Mouse (Mus musculus) urinary bladder, adult 2 months (tissue): Measurements from ENCODE around the gene Slit3. TPM values are rescaled to one million over a fixed set of nuclear protein-coding genes. Genes with fewer than 3 reads are reported as not detected.

Experiments
- DNase-seq: peaks from one replicate; pipeline ENCODE4 v3.0.0; 2022; ENCODE audit warnings: low spot score
- polyA plus RNA-seq: library from polyadenylated mRNA; depleted of rRNA; stranded (reverse); fragments of >200 nt; gene quantifications from 2 replicates; pipeline ENCODE4 v1.2.3, GENCODE M21; 2012

The Slit3 gene
- polyA plus RNA-seq, 1 experiment, result 36.3 TPM

DNA sequence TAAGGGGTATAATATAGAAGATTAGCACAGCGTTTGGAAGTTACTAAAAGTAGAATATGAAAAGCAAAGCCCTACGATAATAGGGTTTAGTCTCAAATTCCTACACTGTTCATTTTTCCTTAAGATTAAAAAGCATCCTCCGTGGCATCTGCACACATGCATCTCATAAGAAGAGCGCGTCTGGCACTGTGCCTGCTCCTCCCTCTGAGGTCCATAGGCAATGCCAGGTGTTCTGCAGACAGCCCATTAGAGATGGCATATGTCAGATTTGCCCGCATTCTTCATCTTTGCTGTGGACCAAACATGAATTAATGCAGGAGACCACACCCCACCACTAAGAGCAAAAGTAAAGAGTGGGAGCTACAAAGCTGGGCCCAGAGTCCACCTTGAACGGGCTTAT is 462.6 kb downstream of the Slit3 start:
- no peak for DNase-seq

DNA sequence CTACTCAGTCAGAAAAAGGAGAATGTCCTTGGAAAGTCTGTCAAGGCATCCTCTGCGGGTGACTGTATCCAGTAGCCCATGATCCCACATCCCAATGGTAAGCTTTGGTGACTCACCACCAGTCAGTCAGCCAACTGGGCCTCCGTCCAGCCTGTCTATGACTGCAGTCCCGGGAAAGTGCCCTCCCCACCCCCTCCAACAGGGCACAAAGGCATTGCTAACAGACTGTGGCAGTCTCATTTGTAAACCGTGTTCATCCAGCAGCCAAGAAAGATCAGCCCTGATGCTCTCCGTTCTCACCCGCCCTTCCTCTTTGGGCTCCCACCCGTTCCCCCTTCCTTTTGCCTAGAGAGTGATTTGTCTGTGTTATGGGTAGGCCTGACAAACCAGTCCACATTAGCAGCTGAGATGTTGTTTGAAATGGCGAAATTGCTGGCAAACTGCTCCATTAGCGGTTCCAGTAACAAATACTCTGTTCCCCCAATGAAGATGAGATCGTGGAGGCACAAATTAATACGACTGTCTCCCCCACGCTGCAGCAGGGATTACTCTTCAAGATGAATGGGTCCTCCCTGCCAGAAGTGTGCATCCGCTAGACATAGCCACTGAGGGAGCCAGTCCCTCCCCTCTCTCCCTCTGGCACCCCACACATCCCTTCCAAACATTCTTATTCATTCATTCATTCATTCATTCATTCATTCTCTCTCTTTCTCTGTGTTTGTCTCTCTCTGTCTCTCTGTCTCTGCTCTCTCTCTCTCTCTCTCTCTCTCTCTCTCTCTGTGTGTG is 466.3 kb downstream of the Slit3 start:
- peak; percentile 44 for DNase-seq

DNA sequence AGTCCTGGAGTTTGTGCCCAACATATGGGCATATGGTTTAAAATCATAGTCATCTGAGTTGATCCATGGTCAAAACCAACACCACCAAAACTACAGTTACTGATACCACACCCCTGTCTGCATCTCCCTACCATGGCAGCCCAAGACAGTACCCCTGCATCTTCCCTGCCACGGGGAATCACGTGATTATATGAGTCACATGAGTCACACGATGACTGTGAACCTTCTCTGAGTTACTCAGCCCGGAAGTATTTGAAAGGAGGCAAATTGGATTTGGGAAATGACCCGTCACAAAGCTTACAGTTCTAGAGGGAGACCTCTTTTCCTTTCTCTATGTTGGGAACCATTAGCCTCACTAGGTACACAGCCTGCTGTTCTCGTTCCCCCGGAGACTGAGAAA is 468.9 kb downstream of the Slit3 start:
- DNase-seq, result no peak

DNA sequence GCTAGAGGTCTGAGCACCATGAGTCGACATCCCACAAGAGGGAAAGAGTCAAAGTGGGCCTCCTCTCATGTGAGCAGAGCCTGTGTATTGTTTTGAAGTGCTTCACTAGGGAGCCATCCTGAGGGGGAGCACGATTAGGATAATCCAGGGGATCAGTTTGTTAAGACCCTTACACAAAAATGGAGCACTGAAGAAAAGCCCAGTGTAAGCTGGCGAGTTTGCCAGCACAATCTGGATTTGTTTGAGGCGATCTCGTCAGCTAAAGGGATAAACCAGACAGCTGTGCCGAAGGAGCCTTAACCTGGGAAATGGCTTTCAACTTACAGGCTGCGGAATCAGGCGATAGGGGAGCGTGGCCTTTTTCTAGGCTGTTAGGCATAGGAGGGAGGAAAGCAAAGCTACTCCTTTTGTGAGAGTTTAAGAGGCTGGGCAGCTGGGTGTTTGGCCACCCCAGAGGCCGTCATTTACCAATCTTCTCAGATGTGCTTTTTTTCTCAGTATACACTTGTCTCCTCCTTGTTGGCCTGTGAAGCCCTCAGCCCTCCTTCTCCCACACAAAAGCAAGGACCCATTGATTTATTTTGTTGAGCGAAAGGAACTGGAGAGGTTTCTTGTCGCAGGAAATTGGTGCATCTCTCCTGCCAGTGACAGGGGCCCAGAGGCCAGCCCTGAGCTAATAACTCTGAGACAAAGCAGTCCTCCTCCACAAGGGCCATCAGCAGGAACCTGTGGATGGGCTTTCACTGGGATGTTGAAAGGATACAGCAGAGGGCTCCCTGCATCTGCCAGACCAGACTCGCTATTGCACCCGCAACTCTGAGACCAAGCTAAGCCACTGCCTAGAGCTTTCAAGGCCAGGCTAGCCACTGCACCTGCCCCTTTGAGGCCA is 472.4 kb downstream of the Slit3 start:
- DNase-seq, result no peak

DNA sequence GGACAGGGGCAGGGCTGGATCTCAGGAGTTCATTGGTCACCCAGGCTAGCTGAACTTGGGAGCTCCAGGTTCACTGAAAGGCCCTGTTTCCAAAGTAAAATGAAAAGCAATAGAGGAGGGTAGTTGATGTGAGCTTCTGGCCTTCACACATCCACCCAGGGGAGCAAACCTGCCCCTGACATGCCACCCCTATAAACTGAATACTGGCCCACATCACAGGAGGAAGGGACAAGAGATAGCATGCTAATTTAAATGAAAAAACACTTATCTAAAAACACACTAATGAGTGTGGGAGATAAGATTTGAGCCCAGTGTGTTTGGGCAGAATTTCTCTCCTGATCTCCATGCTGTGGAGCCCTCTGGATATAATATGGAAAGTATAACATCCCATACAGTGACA is 475.0 kb downstream of the Slit3 start:
- DNase-seq, result no peak

DNA sequence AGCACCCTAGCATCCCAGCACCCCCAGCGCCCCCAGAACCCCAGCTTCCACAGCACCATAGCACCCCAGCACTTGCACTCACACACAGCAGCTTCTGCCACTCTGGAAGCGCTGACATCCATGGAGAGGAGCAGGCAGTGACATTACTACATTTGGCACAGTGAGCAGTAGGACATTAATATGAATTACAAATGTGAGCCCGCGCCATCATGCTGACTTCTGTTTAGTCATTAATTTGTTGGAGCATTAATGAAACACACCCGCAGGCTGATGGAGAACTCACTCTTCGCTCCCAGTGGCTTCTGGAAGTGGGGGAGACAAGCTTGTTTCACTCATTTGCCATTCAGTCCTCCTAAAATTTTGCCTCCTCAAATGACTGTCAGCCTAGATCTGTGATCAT is 476.9 kb downstream of the Slit3 start:
- no peak for DNase-seq

DNA sequence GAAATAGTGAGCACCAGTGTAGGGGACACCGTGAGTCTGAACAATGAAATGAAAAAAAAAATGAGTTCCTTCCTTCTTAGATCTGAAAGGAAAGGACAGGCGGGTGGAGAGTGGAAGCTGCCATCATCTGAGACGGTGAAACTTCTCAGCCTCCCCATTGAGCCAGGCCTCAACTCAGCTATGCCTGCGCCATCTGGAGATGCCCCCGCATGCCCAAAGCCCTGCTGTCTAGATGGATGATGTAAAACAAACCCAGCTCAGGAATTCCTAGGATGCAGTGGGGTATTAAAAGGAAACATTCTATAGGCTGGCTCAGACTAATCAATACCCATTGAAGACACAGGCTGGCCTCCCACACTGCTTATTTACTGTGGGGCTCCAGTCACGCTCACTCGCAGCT is 477.7 kb downstream of the Slit3 start:
- DNase-seq, result no peak

DNA sequence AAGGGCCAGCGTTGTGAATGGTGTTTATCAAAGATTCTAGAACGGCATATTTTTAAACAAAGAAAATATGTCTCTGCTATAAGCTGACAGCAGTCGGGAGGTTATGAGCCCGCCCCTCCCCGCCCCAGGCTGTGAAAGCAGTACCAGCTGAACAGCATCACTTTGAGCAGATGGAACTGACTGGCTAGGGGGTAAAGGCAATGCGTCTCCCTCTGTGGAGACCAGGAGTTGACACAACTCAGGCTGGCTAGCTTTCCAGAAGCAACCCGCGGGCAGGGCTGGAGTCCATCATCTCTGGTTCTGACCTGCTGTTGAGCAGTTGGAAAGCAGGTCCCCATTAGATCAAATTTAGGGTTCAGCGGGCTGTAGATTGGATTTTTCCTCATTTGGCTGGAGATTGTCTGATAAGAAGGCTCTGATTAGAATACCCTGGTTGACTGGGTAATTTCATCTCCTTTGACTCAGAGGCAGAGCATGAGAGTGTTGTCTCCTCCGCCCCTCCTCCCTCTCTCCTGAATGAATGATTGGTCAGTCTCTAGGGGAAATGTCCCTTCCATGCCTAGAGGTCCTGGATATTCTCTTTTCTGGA is 480.7 kb downstream of the Slit3 start:
- no peak for DNase-seq

DNA sequence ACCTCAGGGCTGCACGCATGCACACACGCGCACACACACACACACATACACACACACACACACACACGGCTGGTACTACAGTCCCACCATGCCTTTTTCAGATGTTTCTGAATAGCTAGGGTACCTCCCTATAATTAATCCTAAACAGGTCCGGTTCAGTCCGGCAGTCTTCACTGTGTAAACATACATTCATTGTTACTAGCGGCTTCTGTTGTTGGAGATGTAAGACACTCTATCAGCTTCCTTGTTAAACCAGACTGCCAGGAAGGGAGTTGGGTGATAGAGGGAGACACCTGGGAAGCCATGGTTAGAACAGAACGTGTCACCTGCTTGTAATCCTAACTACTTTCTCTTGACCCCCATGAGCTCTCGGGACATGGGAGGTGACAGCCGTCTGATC is 481.6 kb downstream of the Slit3 start:
- no peak for DNase-seq

DNA sequence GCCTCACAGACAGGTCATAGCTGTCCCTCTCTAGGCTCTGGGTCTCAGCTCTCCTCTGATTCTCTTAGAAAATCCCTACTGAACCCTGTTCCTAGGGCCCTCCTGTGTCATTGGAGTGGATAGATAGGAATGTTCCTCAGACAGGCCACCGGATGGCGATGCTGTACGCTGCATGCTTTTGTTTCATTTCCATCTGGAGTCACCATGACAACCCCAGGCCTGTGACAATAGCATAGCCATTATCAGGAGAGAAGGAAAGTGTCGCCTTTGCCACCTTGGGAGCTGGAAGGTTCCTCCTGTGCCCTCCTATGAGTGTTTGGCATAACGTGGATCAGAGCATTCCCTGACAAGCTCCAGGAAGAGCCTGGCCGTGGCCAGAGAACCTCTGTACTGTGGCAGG is 482.9 kb downstream of the Slit3 start:
- no peak for DNase-seq

DNA sequence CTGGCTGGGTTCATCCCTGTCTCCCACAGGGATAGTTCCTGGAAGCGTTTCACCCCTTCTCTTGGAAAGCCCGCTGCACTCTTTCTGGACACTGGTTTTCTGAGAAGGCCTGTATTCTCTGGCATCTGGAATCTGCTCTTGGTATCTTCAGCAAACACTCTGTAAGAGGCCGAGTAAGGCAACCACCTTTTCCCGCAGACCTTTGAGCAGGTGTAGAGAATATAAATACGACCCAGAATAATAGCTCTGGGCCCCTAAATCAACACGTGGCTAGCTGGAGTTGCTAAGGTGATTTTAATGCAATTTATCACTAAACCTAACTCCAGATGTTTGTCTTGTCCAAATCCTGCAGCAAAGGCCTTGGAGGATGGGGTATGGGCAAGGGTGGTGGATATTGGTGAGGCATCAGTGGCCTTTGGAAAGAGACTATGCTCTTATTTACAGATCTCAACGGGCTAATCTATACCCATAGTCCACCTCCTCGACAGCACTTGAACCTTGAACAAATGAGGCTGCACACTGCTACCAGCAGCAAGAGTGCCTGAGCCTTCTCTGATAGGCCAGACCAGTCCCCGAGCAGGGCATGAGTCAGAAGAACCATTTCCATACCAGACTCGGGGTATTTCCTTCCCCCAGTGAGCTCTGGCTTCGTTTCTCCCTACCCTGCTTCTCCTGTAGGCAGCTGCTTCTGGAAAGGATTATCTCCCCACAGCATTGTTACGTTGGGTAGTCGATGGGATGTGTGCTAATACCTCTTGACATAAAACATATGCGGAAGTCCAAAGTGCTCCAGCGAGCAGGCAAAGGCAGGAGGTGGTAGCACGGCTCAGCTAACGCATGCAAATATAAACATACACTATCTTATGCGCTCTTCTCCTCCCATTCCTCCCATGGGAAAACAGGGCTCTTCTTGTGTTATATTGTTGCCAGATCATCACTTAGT is 484.1 kb downstream of the Slit3 start:
- DNase-seq, result no peak

DNA sequence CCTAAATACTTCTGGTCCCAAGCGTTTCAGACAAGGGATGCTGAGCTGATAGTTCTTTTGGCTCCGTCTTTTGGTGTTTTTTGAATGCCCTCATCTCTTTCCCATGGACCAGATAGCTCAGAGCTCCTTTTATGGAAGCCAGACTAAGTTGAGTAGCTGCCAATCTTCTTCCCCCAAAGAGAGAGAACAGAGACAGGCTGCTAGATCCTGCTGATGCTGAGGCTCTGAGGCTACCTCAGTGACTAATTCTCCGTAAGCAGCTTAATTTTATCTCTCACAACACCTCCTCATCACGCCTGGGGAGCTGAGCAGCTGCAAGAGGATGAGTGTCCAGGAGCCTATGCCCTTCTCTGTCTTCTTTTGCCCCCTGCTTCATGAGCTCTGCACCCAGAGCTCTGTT is 486.2 kb downstream of the Slit3 start:
- no peak for DNase-seq

DNA sequence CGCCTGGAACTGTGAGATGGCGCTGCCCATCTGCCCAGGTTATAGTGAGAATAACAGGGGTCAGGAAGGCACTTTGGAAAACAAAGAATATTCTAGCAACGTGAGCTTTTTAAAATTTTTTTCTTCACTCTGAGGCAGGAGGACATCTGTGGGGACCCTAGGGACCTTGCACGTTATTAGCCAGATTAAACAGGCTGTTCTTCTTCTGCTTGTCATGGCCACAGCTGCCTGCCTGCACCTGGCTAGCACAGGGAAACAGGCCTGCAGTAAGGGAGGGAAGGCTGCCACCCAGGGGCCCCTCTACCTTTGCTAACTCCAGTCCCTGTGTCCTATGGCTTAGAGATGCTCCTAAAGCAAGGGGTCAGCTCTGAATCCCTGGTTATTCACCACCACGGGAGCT is 487.8 kb downstream of the Slit3 start:
- no peak for DNase-seq

DNA sequence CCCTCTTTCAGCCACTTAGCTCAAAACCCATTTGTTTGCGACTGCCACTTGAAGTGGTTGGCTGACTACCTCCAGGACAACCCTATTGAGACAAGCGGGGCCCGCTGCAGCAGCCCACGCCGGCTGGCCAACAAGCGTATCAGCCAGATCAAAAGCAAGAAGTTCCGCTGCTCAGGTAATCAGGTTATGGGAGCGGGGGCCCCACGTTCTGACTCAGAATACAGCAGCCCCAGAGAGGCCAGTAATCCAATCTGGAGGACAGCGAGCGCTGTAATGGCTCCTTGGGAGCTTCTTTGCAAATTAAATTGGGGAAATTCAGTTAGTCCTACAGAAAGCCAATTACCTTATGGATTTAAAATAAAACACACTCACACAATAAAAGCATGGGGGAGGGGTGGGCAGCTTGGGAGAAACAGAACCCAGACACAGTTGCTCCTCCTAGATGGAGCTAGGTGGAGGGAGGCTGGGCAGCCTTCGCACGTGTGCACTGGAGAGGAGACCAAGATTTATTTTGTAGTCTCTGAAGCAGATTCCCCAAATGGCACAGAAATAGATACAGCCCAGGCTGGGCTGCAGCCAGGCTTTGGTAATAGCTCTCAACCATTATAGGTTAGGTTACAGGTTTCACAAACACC is 491.4 kb downstream of the Slit3 start:
- DNase-seq, result no peak

DNA sequence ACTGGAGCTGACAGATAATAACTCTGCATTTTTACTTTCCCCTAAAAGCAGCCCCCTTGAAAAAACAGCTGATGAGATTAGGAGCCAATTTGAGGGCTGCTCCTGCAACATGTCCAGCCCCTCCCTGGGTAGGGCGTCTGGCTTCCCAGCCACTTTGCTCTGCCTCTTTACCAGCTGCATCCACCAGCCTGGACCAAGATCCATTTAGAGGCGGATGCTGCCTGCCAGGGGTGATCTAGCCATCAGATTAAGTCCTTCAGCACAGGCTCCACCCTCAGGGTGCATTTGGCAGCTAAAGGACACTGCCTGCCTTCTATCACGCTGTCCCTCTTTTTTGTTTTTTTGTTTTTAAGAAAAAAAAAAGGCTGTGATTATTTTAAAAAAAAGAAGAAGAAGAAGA is 493.5 kb downstream of the Slit3 start:
- DNase-seq, result no peak

DNA sequence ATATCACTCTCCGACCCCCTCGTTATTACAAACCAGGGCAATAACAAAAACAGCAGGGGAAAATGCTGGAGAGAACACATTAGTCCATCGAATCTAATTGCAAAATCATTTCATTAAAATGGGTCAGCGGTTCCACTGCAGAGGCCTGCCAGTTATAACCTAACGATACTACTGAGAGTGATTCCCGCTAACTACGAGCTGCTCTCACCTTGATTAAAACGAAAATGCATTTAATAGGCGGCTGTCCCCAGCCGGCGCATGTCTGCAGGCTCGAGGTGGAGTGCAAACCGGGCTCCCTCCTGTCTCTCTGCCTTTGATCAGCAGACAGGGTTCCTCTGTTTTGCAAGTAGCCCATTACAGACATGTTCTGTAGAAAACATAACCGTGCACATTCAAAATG is 498.4 kb downstream of the Slit3 start:
- no peak for DNase-seq

DNA sequence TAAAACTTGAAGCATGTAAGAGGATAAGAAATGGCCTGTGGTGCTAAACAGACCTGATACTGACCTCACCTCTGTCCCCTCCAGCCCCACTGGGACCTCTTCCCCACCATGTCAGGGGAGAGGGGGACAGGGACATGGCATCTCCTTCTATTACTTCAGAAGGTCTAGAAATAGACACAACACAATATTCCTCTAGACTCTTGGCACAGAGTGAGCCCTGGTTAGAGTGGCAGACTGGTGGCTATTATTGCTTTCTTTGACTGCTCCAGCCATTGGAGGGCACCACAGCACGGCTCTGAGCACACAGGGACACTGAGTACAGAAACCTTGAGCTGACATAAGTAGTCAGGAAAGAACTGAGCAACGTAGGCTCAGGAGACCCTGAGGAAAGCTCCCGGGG is 501.7 kb downstream of the Slit3 start:
- DNase-seq, result no peak

DNA sequence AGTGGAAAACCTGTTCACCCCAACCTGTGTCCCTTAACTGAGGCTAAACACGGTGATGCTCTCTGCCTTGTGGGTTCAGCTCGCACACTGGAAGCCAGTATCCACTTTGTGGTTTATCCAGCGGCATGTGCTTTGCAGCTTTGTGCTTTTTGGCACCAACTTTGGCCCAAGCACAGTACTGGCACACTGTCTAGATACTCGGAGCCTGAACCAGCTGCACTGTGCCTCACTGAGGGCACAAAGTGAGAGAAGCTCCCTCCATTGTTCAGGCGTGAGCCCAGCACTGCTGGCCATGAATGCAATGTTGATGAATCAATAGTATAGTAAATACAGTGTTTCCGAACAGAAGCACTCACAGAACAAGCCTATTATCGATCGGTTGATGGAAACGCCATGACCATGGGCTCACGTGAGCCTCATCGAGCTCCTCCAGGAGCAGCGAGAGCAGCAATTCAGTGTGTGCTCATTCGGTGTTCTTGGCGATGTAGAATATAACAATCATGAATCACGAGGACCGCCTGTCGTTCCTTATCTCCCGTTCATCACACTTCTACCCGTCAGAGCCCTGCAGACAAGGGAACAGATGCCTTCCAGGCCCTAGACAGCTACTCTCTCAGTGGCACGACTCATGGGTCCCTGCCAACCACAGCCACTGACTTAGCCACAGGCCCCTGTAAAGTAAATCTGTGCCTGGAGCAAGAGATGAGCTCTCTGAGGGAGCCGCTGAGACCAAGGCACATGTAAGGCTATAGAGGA is 503.7 kb downstream of the Slit3 start:
- DNase-seq, result no peak

DNA sequence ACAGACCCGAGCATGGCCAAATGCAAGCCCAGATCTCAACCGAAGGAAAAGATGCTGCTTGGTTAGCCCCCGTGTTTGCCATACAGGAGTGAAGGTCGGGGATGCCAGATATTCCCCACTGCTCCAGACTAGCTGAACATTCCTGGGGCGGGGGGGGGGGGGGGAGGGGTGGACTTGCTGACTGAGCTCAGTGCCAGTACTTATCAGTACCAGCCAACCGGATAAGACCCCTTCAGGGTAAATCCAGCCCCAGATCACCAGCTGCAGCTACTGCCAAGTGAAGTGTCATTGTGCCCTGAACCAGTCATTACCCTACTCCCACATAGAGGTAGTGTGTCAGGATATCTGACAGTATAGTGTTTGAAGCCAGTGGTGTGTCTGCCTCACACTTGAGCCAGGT is 504.6 kb downstream of the Slit3 start:
- DNase-seq, result no peak

DNA sequence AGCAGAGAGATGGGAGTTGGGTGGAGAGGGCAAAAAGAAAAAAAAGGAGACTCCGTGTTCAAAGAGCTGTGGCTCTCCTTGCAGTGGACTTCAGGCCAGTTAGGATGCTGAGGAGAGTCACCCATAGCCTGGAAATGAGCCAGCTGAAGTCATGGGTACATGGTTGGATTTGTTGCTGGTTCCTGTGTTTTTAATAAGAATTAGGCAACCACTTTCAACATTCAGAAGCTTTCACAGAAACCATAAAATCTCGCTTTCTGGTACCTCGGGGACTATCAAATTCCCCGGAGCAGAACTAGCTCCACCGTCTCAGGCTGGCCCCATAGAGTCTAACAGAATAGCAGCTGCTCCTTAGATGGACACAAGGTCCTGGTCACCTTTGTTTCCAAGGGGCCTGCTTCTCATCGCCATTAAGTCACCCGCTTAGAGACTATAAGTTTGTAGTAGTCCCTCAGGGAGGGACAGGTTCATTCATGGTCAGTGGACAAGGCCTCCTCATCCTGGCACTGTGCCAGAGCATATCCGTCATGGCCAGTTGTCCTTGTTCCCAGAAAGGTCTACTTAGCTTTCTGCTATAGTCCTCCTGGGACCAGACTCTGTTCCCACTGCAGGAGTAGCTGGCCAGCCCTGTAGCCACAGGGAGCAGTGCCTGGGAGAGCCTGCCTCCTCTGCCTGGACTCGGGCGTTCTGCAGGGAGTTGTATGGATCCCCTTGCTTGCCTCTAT is 505.3 kb downstream of the Slit3 start:
- no peak for DNase-seq
